Mouse (Mus musculus): ENCODE data around the gene Inhbc. TPM values are rescaled to one million over a fixed set of nuclear protein-coding genes. Genes with fewer than 3 reads are reported as not detected.

Inhbc gene
- polyA plus RNA-seq, 1 experiment from 2014 or later = not detected

DNA sequence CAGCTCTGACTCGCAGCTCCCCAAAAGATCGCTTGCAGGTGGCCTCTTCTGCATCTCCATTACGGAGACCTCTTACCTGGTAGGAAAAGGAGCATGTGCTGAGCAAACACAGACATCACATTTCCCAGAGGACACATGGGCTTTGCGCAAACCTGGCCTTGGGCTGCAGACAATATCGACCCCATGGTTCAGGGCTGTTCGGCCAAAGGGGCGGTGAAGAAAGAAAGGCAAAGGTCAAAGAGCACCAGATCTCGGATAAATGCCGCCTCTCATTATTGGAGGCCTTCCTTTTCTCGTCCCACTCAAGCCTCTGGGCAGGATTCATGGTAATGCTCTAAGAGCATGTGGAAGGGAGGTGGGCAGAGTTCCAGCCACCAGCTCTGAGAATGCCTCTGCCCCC lies 14.9 kb downstream of the Inhbc start:
- Histone ChIP-seq H3K27me3 (ENCODE audit: control insufficient read depth, insufficient read depth, low read length) (no peaks in the 10 kb centered on the region), H3K4me3 (replicated peaks; ENCODE audit: low read depth, low read length) (no peak overlapping the region), H3K4me1 (ENCODE audit: control insufficient read depth, insufficient read depth, low read length) (0 out of 2 replicates have a peak, but pooled peaks cover 6% of the 10 kb centered on the region), H3K36me3 (ENCODE audit: control insufficient read depth, insufficient read depth, low read length) (no peaks in the 10 kb centered on the region), H3K9me3 (ENCODE audit: control insufficient read depth, low read length) (no peaks in the 10 kb centered on the region), H3K4me2 (ENCODE audit: low read length) (no peak overlapping the region), H3K27ac (replicated peaks; ENCODE audit: low read depth, low read length) (no peak overlapping the region), H3K9ac (replicated peaks; ENCODE audit: low read length) (no peak overlapping the region)
- no peak for DNase-seq
- 46% methylated on average over 10 of the region's 10 CpGs for WGBS
- ATAC-seq (ENCODE audit: low FRiP score, low TSS enrichment) = no peak

DNA sequence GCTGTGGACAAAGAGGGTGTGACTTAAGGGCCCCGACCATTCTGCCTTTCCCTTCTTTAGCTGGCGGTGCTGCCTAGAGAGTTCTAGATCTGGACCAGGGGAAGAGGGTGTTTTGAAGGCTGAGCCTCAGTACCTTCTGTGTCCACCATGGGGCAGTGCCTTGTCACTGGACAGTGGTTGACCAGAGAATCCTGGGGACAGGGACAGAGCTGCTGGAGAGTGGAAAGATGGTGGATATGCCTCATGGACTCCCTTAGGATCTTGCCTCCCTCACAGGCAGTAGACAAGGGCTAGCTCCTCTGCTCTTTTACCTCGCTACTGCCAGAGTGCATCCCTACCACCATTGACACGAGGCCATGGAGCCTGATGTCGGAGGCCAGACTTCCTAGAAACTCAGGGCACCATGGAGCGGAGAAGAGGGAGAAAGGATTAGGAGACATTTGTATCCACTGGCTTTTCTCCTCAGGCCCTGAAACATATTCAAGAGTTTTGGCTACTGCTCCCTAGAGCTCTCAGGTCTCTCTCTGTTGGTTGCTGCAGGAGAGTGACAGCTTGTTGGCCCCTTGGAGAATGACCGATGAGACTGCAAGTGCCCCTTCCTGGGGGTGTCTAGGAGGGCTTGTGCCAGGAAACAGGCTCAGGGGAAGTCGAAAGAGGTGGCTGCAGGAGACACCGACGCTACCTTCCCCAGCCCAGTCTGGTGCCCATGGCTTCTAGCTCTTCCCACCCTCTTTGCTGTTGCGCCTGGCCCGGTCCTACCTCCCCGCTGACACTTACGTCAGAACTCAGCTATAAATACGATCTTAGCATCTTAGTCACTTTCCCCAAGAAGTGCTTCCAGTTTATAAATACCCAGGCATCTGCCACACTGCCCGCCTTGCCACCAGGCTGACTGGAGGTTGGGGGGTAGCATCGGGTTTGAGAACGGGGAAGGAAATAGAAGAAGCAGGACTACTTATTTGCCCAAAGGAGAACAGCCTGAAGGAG lies 16.0 kb downstream of the Inhbc start, which contains the start of gene Inhbe:
Gene Inhbe (minus strand): TSS at position 503 of the 987 bp plus-strand sequence.
- no peaks in the 10 kb centered on the region for H3K36me3 ChIP-seq (ENCODE audit: control insufficient read depth, insufficient read depth, low read length)
- WGBS = 90% methylated on average over 18 of the region's 18 CpGs
- H3K4me2 ChIP-seq (ENCODE audit: low read length) = no peak within 1 kb of the TSS
- no peak within 1 kb of the TSS for H3K27ac ChIP-seq (replicated peaks; ENCODE audit: low read depth, low read length)
- DNase-seq = no peak
- H3K4me1 ChIP-seq (ENCODE audit: control insufficient read depth, insufficient read depth, low read length) = 0 out of 2 replicates have a peak, but pooled peaks cover 6% of the 10 kb centered on the region
- no peak within 1 kb of the TSS for H3K4me3 ChIP-seq (replicated peaks; ENCODE audit: low read depth, low read length)
- ATAC-seq (ENCODE audit: low FRiP score, low TSS enrichment) = no peak
- H3K9me3 ChIP-seq (ENCODE audit: control insufficient read depth, low read length) = no peaks in the 10 kb centered on the region
- H3K27me3 ChIP-seq (ENCODE audit: control insufficient read depth, insufficient read depth, low read length) = no peaks in the 10 kb centered on the region
- H3K9ac ChIP-seq (replicated peaks; ENCODE audit: low read length) = no peak within 1 kb of the TSS

DNA sequence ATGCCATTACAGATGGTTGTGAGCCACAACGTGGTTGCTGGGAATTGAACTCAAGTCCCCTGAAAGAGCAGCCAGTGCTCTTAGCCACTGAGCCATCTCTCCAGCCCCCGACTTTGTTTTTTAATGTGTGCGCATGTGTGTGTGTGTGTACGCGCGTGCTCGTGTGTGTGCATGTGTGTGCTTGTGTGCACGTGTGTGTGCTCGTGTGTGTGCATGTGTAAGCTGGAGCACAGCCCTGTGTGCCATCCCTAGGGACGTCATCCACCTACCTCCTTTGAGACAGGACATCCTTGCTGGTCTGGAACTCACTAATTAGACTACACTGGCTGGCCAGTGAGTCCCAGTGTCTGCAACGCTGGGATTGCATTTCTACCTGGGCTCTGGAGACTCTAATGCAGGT lies 17.5 kb downstream of the Inhbc start:
- no peaks in the 10 kb centered on the region for H3K36me3 ChIP-seq (ENCODE audit: control insufficient read depth, insufficient read depth, low read length)
- no peak overlapping the region for H3K27ac ChIP-seq (replicated peaks; ENCODE audit: low read depth, low read length)
- ATAC-seq (ENCODE audit: low FRiP score, low TSS enrichment) = no peak
- no peak overlapping the region for H3K4me3 ChIP-seq (replicated peaks; ENCODE audit: low read depth, low read length)
- no peaks in the 10 kb centered on the region for H3K27me3 ChIP-seq (ENCODE audit: control insufficient read depth, insufficient read depth, low read length)
- no peaks in the 10 kb centered on the region for H3K9me3 ChIP-seq (ENCODE audit: control insufficient read depth, low read length)
- WGBS = 90% methylated on average over 11 of the region's 11 CpGs
- 0 out of 2 replicates have a peak, but pooled peaks cover 6% of the 10 kb centered on the region for H3K4me1 ChIP-seq (ENCODE audit: control insufficient read depth, insufficient read depth, low read length)
- no peak overlapping the region for H3K9ac ChIP-seq (replicated peaks; ENCODE audit: low read length)
- no peak for DNase-seq
- no peak overlapping the region for H3K4me2 ChIP-seq (ENCODE audit: low read length)

DNA sequence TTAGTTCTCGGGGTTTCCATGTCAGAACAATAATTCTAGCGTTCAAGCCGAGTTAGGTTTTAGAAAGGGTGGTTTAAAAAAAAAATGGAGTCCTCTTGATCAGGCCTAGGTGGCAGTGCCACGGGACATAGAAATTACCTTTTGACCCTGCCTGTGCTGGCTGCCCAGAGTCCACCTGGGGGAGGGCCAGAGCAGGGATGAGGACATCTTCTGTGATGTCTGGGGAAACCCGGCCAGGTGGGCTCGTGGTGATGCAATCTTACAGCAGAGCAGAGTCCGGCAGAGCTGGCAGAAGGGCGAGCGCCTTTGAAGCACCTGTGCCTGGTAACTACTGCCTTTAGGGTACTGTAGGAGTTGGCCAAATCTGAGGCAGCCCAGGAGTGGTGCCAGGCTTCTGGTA lies 18.0 kb downstream of the Inhbc start:
- Histone ChIP-seq H3K4me3 (replicated peaks; ENCODE audit: low read depth, low read length) (no peak overlapping the region), H3K4me1 (ENCODE audit: control insufficient read depth, insufficient read depth, low read length) (0 out of 2 replicates have a peak, but pooled peaks cover 6% of the 10 kb centered on the region), H3K27me3 (ENCODE audit: control insufficient read depth, insufficient read depth, low read length) (no peaks in the 10 kb centered on the region), H3K9ac (replicated peaks; ENCODE audit: low read length) (no peak overlapping the region), H3K4me2 (ENCODE audit: low read length) (no peak overlapping the region), H3K9me3 (ENCODE audit: control insufficient read depth, low read length) (no peaks in the 10 kb centered on the region), H3K36me3 (ENCODE audit: control insufficient read depth, insufficient read depth, low read length) (no peaks in the 10 kb centered on the region), H3K27ac (replicated peaks; ENCODE audit: low read depth, low read length) (no peak overlapping the region)
- ATAC-seq (ENCODE audit: low FRiP score, low TSS enrichment) (no peak), DNase-seq (no peak)
- WGBS = 86% methylated on average over 9 of the region's 9 CpGs

DNA sequence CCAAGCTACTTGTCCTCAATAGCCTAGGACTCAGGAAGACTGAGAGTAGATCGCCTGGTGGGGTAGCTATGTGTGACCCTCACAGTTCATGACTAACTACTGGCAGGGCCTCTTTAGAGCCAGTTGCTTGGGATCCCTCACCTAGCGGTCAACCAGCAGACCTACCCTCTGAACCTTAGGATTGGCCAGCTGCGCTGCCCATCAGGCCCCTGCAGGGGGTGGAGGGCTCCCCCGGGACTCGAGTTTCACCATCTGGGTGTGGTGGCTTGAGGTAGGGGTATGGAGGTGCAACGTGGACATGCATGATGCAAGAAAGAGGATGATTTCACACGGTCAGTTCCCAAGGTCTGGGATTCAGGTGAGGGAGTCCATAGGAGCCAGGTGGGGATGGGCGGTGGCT lies 18.5 kb downstream of the Inhbc start:
- ATAC-seq (ENCODE audit: low FRiP score, low TSS enrichment) = no peak
- H3K4me2 ChIP-seq (ENCODE audit: low read length) = no peak overlapping the region
- WGBS = 77% methylated on average over 8 of the region's 8 CpGs

DNA sequence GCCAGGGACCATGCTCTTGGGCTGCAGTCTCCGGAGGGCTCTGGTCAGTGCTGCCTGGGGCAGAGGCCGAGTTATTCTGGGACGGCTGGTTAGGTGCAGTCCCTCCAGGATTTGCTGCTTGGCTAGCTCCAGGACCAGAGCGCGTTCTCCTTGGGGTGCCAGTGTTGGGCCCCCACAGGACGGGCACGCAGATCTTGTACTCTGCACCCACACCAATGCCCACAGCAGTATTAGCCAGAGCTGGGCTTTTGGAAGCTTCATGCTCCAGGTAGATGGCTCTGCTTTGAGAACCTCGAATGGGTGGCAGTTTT lies 19.0 kb downstream of the Inhbc start:
- H3K36me3 ChIP-seq (ENCODE audit: control insufficient read depth, insufficient read depth, low read length) = no peaks in the 10 kb centered on the region
- WGBS = 86% methylated on average over 8 of the region's 8 CpGs
- H3K4me1 ChIP-seq (ENCODE audit: control insufficient read depth, insufficient read depth, low read length) = 0 out of 2 replicates have a peak, but pooled peaks cover 6% of the 10 kb centered on the region
- no peak overlapping the region for H3K27ac ChIP-seq (replicated peaks; ENCODE audit: low read depth, low read length)
- 0 out of 2 replicates have a peak overlapping the region, but pooled peaks have one; percentile 45 for H3K4me2 ChIP-seq (ENCODE audit: low read length)
- no peaks in the 10 kb centered on the region for H3K9me3 ChIP-seq (ENCODE audit: control insufficient read depth, low read length)
- no peak overlapping the region for H3K9ac ChIP-seq (replicated peaks; ENCODE audit: low read length)
- no peak for ATAC-seq (ENCODE audit: low FRiP score, low TSS enrichment)
- no peaks in the 10 kb centered on the region for H3K27me3 ChIP-seq (ENCODE audit: control insufficient read depth, insufficient read depth, low read length)
- no peak for DNase-seq
- H3K4me3 ChIP-seq (replicated peaks; ENCODE audit: low read depth, low read length) = no peak overlapping the region

More for the DNA sequence above, 18.5 kb downstream of the Inhbc start:
- Histone ChIP-seq H3K4me1 (ENCODE audit: control insufficient read depth, insufficient read depth, low read length) (0 out of 2 replicates have a peak, but pooled peaks cover 6% of the 10 kb centered on the region), H3K27me3 (ENCODE audit: control insufficient read depth, insufficient read depth, low read length) (no peaks in the 10 kb centered on the region), H3K9ac (replicated peaks; ENCODE audit: low read length) (no peak overlapping the region), H3K27ac (replicated peaks; ENCODE audit: low read depth, low read length) (no peak overlapping the region), H3K9me3 (ENCODE audit: control insufficient read depth, low read length) (no peaks in the 10 kb centered on the region), H3K36me3 (ENCODE audit: control insufficient read depth, insufficient read depth, low read length) (no peaks in the 10 kb centered on the region), H3K4me3 (replicated peaks; ENCODE audit: low read depth, low read length) (no peak overlapping the region)
- no peak for DNase-seq

- Histone ChIP-seq H3K9ac (replicated peaks; ENCODE audit: low read length) (no peak overlapping the region), H3K4me3 (replicated peaks; ENCODE audit: low read depth, low read length) (no peak overlapping the region), H3K4me2 (ENCODE audit: low read length) (peak overlapping the region; percentile 45), H3K9me3 (ENCODE audit: control insufficient read depth, low read length) (no peaks in the 10 kb centered on the region), H3K27ac (replicated peaks; ENCODE audit: low read depth, low read length) (no peak overlapping the region), H3K27me3 (ENCODE audit: control insufficient read depth, insufficient read depth, low read length) (no peaks in the 10 kb centered on the region), H3K4me1 (ENCODE audit: control insufficient read depth, insufficient read depth, low read length) (0 out of 2 replicates have a peak, but pooled peaks cover 6% of the 10 kb centered on the region), H3K36me3 (ENCODE audit: control insufficient read depth, insufficient read depth, low read length) (no peaks in the 10 kb centered on the region)
- WGBS = 11% methylated on average over 24 of the region's 24 CpGs
- DNase-seq (peak; percentile 85), ATAC-seq (ENCODE audit: low FRiP score, low TSS enrichment) (peak; percentile 58)
Measured at GRCm38 (mm10) chr10:127350594-127351284, 19.5 kb downstream of the Inhbc start.

DNA sequence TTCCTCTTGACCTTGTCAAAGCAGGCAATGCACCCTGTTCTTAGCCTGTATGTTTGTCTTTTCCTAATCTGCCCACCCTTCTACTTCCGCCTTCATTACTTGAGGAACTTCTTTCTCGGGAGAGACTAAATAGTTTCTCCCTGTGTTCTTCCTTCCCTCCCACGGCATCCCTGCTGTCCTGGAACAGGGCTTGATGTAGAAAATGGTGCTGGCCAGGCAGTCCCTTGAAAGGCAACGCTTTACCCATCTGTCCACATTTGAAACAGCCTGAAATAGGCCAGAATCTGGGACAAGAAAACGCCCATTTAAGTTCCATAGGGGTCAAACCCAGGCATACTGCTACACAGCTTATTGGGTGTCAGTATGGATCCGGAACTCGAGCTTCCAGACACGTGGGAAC lies 20.4 kb downstream of the Inhbc start:
- Histone ChIP-seq H3K36me3 (ENCODE audit: control insufficient read depth, insufficient read depth, low read length) (no peaks in the 10 kb centered on the region), H3K27ac (replicated peaks; ENCODE audit: low read depth, low read length) (no peak overlapping the region), H3K4me1 (ENCODE audit: control insufficient read depth, insufficient read depth, low read length) (0 out of 2 replicates have a peak, but pooled peaks cover 6% of the 10 kb centered on the region), H3K9me3 (ENCODE audit: control insufficient read depth, low read length) (no peaks in the 10 kb centered on the region), H3K27me3 (ENCODE audit: control insufficient read depth, insufficient read depth, low read length) (no peaks in the 10 kb centered on the region), H3K9ac (replicated peaks; ENCODE audit: low read length) (no peak overlapping the region), H3K4me3 (replicated peaks; ENCODE audit: low read depth, low read length) (no peak overlapping the region), H3K4me2 (ENCODE audit: low read length) (no peak overlapping the region)
- DNase-seq (no peak), ATAC-seq (ENCODE audit: low FRiP score, low TSS enrichment) (no peak)
- WGBS = 78% methylated on average over 8 of the region's 8 CpGs

Measured in midbrain, embryonic 14.5 days (tissue).